Comparison of ENCODE assay signal across 8 mouse cellular contexts in genomic region chr3:107334202-107334934, GRCm38 (mm10). TPM values are rescaled to one million over a fixed set of nuclear protein-coding genes. Genes with fewer than 3 reads are reported as not detected.
DNase-seq lines count a peak whose midpoint lies in the region; ATAC-seq and TF ChIP-seq lines count a peak whose summit lies in the region.

No protein-coding gene starts in this region.

- no peak for TF ChIP-seq POLR2A in kidney, adult 2 months (IDR thresholded peaks at IDR 0.05; ENCODE audit: low read depth, low read length)
- TF ChIP-seq POLR2A in MEL (IDR thresholded peaks at IDR 0.05; ENCODE audit: control insufficient read depth in 1 of 2, insufficient read depth in 1 of 2, low read depth in 1 of 2, low read length in 2 of 2, poor library complexity in 1 of 2): no peak

- no peaks in the 10 kb centered on the region for H3K27me3 ChIP-seq in kidney, adult 2 months (replicated peaks; ENCODE audit: control insufficient read depth, insufficient read depth, low read length)
- no peaks in the 10 kb centered on the region for H3K27me3 ChIP-seq in MEL (ENCODE audit: control insufficient read depth in 1 of 2, insufficient read depth in 2 of 2, low read length in 2 of 2)
- H3K27me3 ChIP-seq in forebrain, embryonic 16.5 days (replicated peaks; ENCODE audit: control insufficient read depth, insufficient read depth, low read length): no peaks in the 10 kb centered on the region

- H3K9ac ChIP-seq in MEL (ENCODE audit: control insufficient read depth, low read depth, low read length, poor library complexity, severe bottlenecking): peak overlapping the region; percentile 85
- peak overlapping the region; percentile 87 for H3K9ac ChIP-seq in forebrain, embryonic 16.5 days (replicated peaks; ENCODE audit: low read depth, low read length)

- peaks cover 33% of the 10 kb centered on the region for H3K79me2 ChIP-seq in MEL (ENCODE audit: control insufficient read depth, insufficient read depth, low read length, poor library complexity)
- H3K79me2 ChIP-seq in macrophage (ENCODE audit: inconsistent target): peaks cover 34% of the 10 kb centered on the region

- H3K9me3 ChIP-seq in MEL (replicated peaks; ENCODE audit: insufficient read depth, low read length): no peaks in the 10 kb centered on the region
- H3K9me3 ChIP-seq in forebrain, embryonic 16.5 days (ENCODE audit: control insufficient read depth, low read length): no peaks in the 10 kb centered on the region

- ATAC-seq in forebrain, embryonic 16.5 days: no peak

- 13% methylated on average over 12 of the region's 12 CpGs for WGBS in kidney, adult 2 months
- WGBS in forebrain, embryonic 16.5 days: 11% methylated on average over 12 of the region's 12 CpGs
- WGBS in macrophage (ENCODE audit: missing documents): 14% methylated on average over 12 of the region's 12 CpGs

- peaks cover 13% of the 10 kb centered on the region; the same call in 1 of the 2 replicates for H3K4me1 ChIP-seq in kidney, adult 2 months (ENCODE audit: control insufficient read depth, insufficient read depth, low read length)
- H3K4me1 ChIP-seq in MEL (ENCODE audit: control insufficient read depth in 1 of 2, insufficient read depth in 2 of 2, low read length in 2 of 2): no peaks in the 10 kb centered on the region; a peak in 1 of 4 replicates
- H3K4me1 ChIP-seq in forebrain, embryonic 16.5 days (replicated peaks; ENCODE audit: control insufficient read depth, insufficient read depth, low read length): peaks cover 25% of the 10 kb centered on the region

- intact Hi-C loops in left cerebral cortex, postnatal 36 days (cut with DNase I): loop anchor here (5.0 kb wide), 1 partner anchor 57 kb away; the partner anchor contains the start of gene Lamtor5

- TF ChIP-seq EP300 in MEL (IDR thresholded peaks at IDR 0.05; ENCODE audit: low read depth in 1 of 2, low read length in 2 of 2): peak; percentile 69 to 71

- H3K4me2 ChIP-seq in forebrain, embryonic 16.5 days (ENCODE audit: low read length): peak overlapping the region; percentile 93

- H3K4me3 ChIP-seq in kidney, adult 2 months (ENCODE audit: insufficient read depth, low read depth, low read length): peak overlapping the region; percentile 64
- H3K4me3 ChIP-seq in MEL (ENCODE audit: control insufficient read depth in 1 of 2, insufficient read depth in 1 of 2, low read depth in 2 of 2, low read length in 2 of 2) (peak overlapping the region; percentile 61 to 71), macrophage (ENCODE audit: inconsistent target) (peak overlapping the region; percentile 50)
- peak overlapping the region; percentile 87 for H3K4me3 ChIP-seq in forebrain, embryonic 16.5 days (replicated peaks; ENCODE audit: low read length)

- no peak for DNase-seq in kidney, adult 2 months
- DNase-seq in kidney, adult 11 months: no peak
- DNase-seq in MEL (ENCODE audit: low read depth, low spot score): no peak
- no peak for DNase-seq in right cerebral cortex, postnatal 36 days (ENCODE audit: low spot score in 2 of 2)
- no peak for DNase-seq in left cerebral cortex, postnatal 36 days (ENCODE audit: low spot score in 2 of 2)
- no peak for DNase-seq in cerebellum, postnatal 4 days (ENCODE audit: low spot score in 2 of 2)

- peak overlapping the region; percentile 80 for H3K27ac ChIP-seq in kidney, adult 2 months (ENCODE audit: insufficient read depth, low read depth, low read length)
- H3K27ac ChIP-seq in MEL (ENCODE audit: control insufficient read depth, low read depth, low read length) (peak overlapping the region; percentile 95), macrophage (peak overlapping the region; percentile 91)
- H3K27ac ChIP-seq in forebrain, embryonic 16.5 days (ENCODE audit: low read length): peak overlapping the region; percentile 94

- H3K36me3 ChIP-seq in kidney, adult 2 months (ENCODE audit: control insufficient read depth, insufficient read depth, low read length): peaks cover 1% of the 10 kb centered on the region; the same call in 1 of the 2 replicates
- H3K36me3 ChIP-seq in MEL (ENCODE audit: control insufficient read depth in 1 of 2, insufficient read depth in 2 of 2, low read length in 2 of 2) (peaks cover 4 to 9% of the 10 kb centered on the region in 2 experiments; a peak in 3 of 4 replicates), macrophage (ENCODE audit: inconsistent target) (0 out of 2 replicates have a peak, but pooled peaks cover 7% of the 10 kb centered on the region)
- H3K36me3 ChIP-seq in forebrain, embryonic 16.5 days (ENCODE audit: control insufficient read depth, insufficient read depth): peaks cover 6% of the 10 kb centered on the region; the same call in 1 of the 2 replicates

- TF ChIP-seq CTCF in kidney, adult 2 months (conservative IDR thresholded peaks at IDR 0.05; ENCODE audit: insufficient read depth, insufficient read length, low read depth, low read length): no peak
- TF ChIP-seq CTCF in MEL (IDR thresholded peaks at IDR 0.05 in 2 of 3, conservative IDR thresholded peaks at IDR 0.05 in 1 of 3; ENCODE audit: control insufficient read depth in 1 of 3, insufficient read depth in 1 of 3, low read depth in 2 of 3, low read length in 3 of 3, poor library complexity in 1 of 3, severe bottlenecking in 1 of 3): no peak

- TF ChIP-seq RAD21 in MEL (IDR thresholded peaks at IDR 0.05; ENCODE audit: low read depth, low read length): no peak

TF ChIP-seq in MEL, 35 proteins besides CTCF, POLR2A, EP300 and RAD21 (continues in another document):
- TF ChIP-seq TBP (IDR thresholded peaks at IDR 0.05; ENCODE audit: low read depth, low read length) (no peak), SMC3 (IDR thresholded peaks at IDR 0.05; ENCODE audit: low read depth, low read length) (no peak), MEF2A (IDR thresholded peaks at IDR 0.05; ENCODE audit: extremely low read depth, insufficient replicate concordance, low read depth, low read length, poor library complexity, severe bottlenecking) (peak; percentile 87; the same call in 1 of the 2 replicates), MAZ (IDR thresholded peaks at IDR 0.05; ENCODE audit: low read depth, low read length) (no peak), GATA1 (IDR thresholded peaks at IDR 0.05; ENCODE audit: low read depth, low read length) (peak; percentile 89), USF1 (IDR thresholded peaks at IDR 0.05; ENCODE audit: low read depth, low read length) (no peak), MXI1 (IDR thresholded peaks at IDR 0.05; ENCODE audit: low read depth, low read length) (peak; percentile 40; the same call in 1 of the 2 replicates), POLR2AphosphoS5 (IDR thresholded peaks at IDR 0.05; ENCODE audit: borderline replicate concordance, low read depth, low read length) (no peak), ELF1 (IDR thresholded peaks at IDR 0.05; ENCODE audit: low read depth, low read length) (no peak), MAFK (IDR thresholded peaks at IDR 0.05; ENCODE audit: borderline replicate concordance, low read depth, low read length) (no peak), NELFE (IDR thresholded peaks at IDR 0.05; ENCODE audit: low read depth, low read length) (no peak), POLR2AphosphoS2 (IDR thresholded peaks at IDR 0.05; ENCODE audit: low read length) (no peak; the same call in 1 of the 2 replicates), TCF12 (IDR thresholded peaks at IDR 0.05; ENCODE audit: low read depth, low read length) (peak; percentile 64), SIN3A (IDR thresholded peaks at IDR 0.05; ENCODE audit: low read length) (0 out of 2 replicates have a peak, but pooled peaks have one; percentile 18), ZKSCAN1 (IDR thresholded peaks at IDR 0.05; ENCODE audit: low read depth, low read length) (no peak), ETS1 (IDR thresholded peaks at IDR 0.05; ENCODE audit: low read depth, low read length) (peak; percentile 33; the same call in 1 of the 2 replicates), MAX (IDR thresholded peaks at IDR 0.05; ENCODE audit: low read length) (no peak)

RNA-seq across cellular contexts. Expression of gene Rbm15, which starts 0.9 kb away (rescaled TPM):
- polyA plus RNA-seq in kidney, adult 2 months (2012; rRNA removed): 6.2 and 6.4 TPM in 2 replicates
- 29.4 and 33.1 TPM in 2 replicates for total RNA-seq in MEL (2012; rRNA removed)
- polyA plus RNA-seq in MEL (2012; ENCODE audit: insufficient read depth in 1 of 2, insufficient read length in 2 of 2, low read depth in 1 of 2, low replicate concordance in 2 of 2, missing spikeins in 1 of 2) (10 to 100 TPM in 1 of 2 experiments, not detected in 1; 18.1 TPM), macrophage (2018) (5.4 to 9.7 TPM (median 8.7 TPM) in 3 replicates)
- 9.3 and 10.4 TPM in 2 replicates for polyA plus RNA-seq in forebrain, embryonic 16.5 days (2015; fragmentation: Nextera tagmentation; extraction: Ambion mirVana)
- total RNA-seq in macrophage (2018; cell fraction: chromatin; rRNA removed): 100 to 1,000 TPM in 1 of 26 experiments, 10 to 100 TPM in 25; 36.1 to 109 (median 57.6) TPM
- total RNA-seq in macrophage (2018; cell fraction: cytosol; rRNA removed): 10 to 100 TPM; 25.0 to 38.5 (median 28.1) TPM
- total RNA-seq in macrophage (2018; cell fraction: nucleus; rRNA removed): 10 to 100 TPM; 44.6 to 93.8 (median 65.2) TPM
- 10 to 100 TPM; 24.2 to 30.0 TPM for total RNA-seq in left cerebral cortex, postnatal 36 days (2021)

RNA-seq across cellular contexts. Expression of gene Slc16a4, which starts 43.3 kb away (rescaled TPM):
- polyA plus RNA-seq in kidney, adult 2 months (2012; rRNA removed): 48.2 and 50.8 TPM in 2 replicates
- 0.04 TPM in 1 of 2 replicates, not detected in the other for total RNA-seq in MEL (2012; rRNA removed)
- under 1 TPM in 1 of 2 experiments, not detected in 1; 0.65 TPM for polyA plus RNA-seq in MEL (2012; ENCODE audit: insufficient read depth in 1 of 2, insufficient read length in 2 of 2, low read depth in 1 of 2, low replicate concordance in 2 of 2, missing spikeins in 1 of 2)
- polyA plus RNA-seq in forebrain, embryonic 16.5 days (2015; fragmentation: Nextera tagmentation; extraction: Ambion mirVana): 2.4 and 2.8 TPM in 2 replicates
- under 1 TPM in 4 of 26 experiments, not detected in 22; 0.33 to 0.82 (median 0.36) TPM for total RNA-seq in macrophage (2018; cell fraction: chromatin; rRNA removed)
- total RNA-seq in macrophage (2018; cell fraction: cytosol; rRNA removed): not detected
- total RNA-seq in macrophage (2018; cell fraction: nucleus; rRNA removed): under 1 TPM in 1 of 26 experiments, not detected in 25; 0.28 TPM
- polyA plus RNA-seq in macrophage (2018): not detected in 3 replicates
- total RNA-seq in left cerebral cortex, postnatal 36 days (2021): 1 to 10 TPM; 1.7 to 2.4 TPM

RNA-seq across cellular contexts. Expression of gene Lamtor5, which starts 55.7 kb away (rescaled TPM):
- polyA plus RNA-seq in kidney, adult 2 months (2012; rRNA removed): 225 and 280 TPM in 2 replicates
- total RNA-seq in MEL (2012; rRNA removed): 129 TPM in 2 replicates
- 100 to 1,000 TPM; 104 to 170 TPM for polyA plus RNA-seq in MEL (2012; ENCODE audit: insufficient read depth in 1 of 2, insufficient read length in 2 of 2, low read depth in 1 of 2, low replicate concordance in 2 of 2, missing spikeins in 1 of 2)
- 208 and 220 TPM in 2 replicates for polyA plus RNA-seq in forebrain, embryonic 16.5 days (2015; fragmentation: Nextera tagmentation; extraction: Ambion mirVana)
- total RNA-seq in macrophage (2018; cell fraction: chromatin; rRNA removed): 10 to 100 TPM in 17 of 26 experiments, 1 to 10 TPM in 9; 4.4 to 28.3 (median 13.1) TPM
- total RNA-seq in macrophage (2018; cell fraction: cytosol; rRNA removed): 100 to 1,000 TPM; 131 to 215 (median 169) TPM
- 10 to 100 TPM; 14.6 to 65.3 (median 39.0) TPM for total RNA-seq in macrophage (2018; cell fraction: nucleus; rRNA removed)
- polyA plus RNA-seq in macrophage (2018): 134 to 197 TPM (median 162 TPM) in 3 replicates
- total RNA-seq in left cerebral cortex, postnatal 36 days (2021): 10 to 100 TPM; 64.6 to 66.8 TPM

Comparison
In these comparisons a context has a peak if more than half of its experiments do, and no peak if none do; other contexts are left out.
1. RNA of gene Slc16a4, which starts 43.3 kb away (polyA plus RNA-seq): 48.2 to 50.8 TPM in kidney, adult 2 months; 2.4 to 2.8 TPM in forebrain, embryonic 16.5 days, 0.65 TPM in MEL and not detected in macrophage; every median in the first group is over 10 times any median in the second.
2. Peak in every context shown above with its lines, with median percentiles within 50 percentile points of each other: H3K27ac ChIP-seq and H3K4me3 ChIP-seq.